Mouse (Mus musculus) lung, adult 2 months (tissue): ENCODE results near the gene Soga1. TPM values are rescaled to one million over a fixed set of nuclear protein-coding genes. Genes with fewer than 3 reads are reported as not detected.

Source experiments
- DNase-seq: peaks from one replicate; pipeline ENCODE4 v3.0.0; 2022
- H3K4me1 ChIP-seq: fragments of 200-500 bp; 2 replicates; pipeline ENCODE4 v1.6.1; 2011; ENCODE audit warnings: low read length; ENCODE audit not compliant: control insufficient read depth, insufficient read depth
- H3K4me3 ChIP-seq: fragments of 200-500 bp; replicated peaks from 2 replicates; pipeline ENCODE3; 2011; ENCODE audit warnings: low read depth, mild to moderate bottlenecking, control low read depth, low read length; ENCODE audit errors: extremely low read depth
- CTCF ChIP-seq: fragments of 200-500 bp; IDR thresholded peaks from 2 replicates; pipeline ENCODE4 v1.5.1; 2011; ENCODE audit warnings: mild to moderate bottlenecking, low read length, control low read depth; ENCODE audit not compliant: insufficient read depth
- POLR2A ChIP-seq: fragments of 200-500 bp; IDR thresholded peaks from 2 replicates; pipeline ENCODE4 v1.6.1; 2011; ENCODE audit warnings: low read depth, mild to moderate bottlenecking, control low read depth, low read length, borderline replicate concordance; ENCODE audit errors: extremely low read depth
- WGBS: fragments of 180-500 bp; shearing (Covaris S2); methylation state at CpG from one replicate; pipeline ENCODE4 v1.1.7; 2018; 5-methylcytosine and 5-hydroxymethylcytosine counted together
- polyA plus RNA-seq: library from polyadenylated mRNA; depleted of rRNA; stranded (reverse); fragments of >200 nt; gene quantifications from 2 replicates; pipeline ENCODE4 v1.2.3, GENCODE M21; 2012

Soga1 gene
- polyA plus RNA-seq, 1 experiment = 34.1 TPM

DNA sequence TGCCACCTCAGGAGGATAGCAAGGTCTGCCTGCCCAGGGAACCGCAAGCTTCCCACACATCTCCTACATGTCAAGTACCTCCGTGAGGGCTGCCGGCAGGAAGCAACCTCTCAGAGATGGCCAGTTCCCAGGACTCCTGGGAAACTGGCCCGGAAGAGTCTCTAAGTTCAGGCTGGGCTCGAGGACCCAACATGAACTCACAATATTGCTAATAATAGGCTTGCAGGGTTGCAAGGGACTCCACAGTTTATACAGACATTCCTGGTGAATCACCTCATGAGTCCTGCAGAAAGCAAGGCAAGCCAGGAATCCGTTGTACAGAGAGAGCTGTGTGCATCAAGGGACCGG lies 13.2 kb downstream of the Soga1 start:
- Histone ChIP-seq H3K4me1 (peaks cover 63% of the 10 kb centered on the region), H3K4me3 (no peak overlapping the region)
- no peak for TF ChIP-seq POLR2A
- TF ChIP-seq CTCF = no peak
- WGBS = 18% methylated on average over 7 of the region's 7 CpGs
- no peak for DNase-seq

DNA sequence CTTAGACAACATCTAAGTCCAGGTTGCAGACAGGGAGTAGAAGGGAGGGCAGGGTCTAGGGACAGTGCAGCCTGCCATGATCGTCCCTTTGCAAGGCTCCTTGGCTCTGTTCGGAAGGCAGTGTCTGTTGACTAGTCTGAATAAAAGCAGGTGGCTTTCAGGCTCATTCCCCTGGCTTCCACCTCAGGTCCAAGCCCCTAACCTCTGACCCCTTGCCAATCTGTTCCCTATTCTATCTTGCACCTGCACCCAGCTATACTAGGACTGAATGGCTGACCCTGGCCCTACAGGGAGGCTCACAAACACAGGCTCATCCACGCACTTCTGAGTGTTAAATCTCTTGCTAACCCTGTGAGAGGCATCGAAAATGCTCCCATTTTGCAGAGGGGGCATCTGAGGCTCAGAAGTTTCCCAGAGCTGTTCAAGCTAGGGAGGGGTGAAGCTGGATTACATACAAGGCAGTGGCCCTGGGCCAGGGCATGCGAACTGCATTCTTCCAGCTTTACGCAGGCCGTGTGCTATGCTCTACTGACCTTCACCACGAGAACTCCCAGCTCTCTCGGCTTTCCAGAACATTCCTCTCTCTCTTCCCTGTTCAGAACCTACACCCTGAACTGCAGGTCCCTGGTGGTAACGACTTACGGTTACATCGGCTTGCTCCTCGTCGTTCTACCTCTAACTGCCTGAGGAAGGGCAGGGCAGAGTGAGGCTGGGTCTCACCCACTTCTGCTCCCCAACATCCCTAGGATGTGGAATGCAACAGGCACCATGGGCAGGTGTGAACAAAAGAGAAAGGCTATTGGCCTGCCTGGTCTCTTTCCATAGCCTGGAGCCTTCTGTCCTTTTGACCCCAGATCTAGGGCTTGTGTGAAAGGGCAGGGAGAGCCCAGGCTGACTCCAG lies 13.8 kb downstream of the Soga1 start:
- WGBS = 45% methylated on average over 14 of the region's 14 CpGs
- peaks cover 57% of the 10 kb centered on the region for H3K4me1 ChIP-seq
- H3K4me3 ChIP-seq = no peak overlapping the region
- TF ChIP-seq CTCF = no peak
- no peak for TF ChIP-seq POLR2A
- no peak for DNase-seq

DNA sequence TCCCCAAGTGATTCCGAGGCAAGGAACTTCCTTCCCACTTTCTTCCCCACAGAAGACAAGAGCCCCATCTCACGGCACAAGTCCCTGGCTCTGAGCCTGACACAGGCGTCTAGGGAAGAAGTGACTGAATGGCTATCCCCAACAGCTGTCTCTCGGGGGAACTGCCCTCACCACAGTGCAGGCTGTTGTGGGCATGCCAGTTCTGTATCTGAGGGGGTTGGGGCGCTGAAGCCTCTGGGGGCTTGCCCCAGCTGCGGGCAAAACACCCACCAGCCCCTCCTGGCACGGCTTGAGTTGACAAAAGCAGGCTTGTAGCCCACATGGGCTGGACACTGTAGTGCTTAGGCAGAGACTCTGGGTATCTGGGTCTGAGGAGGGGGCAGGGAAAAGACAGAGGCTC lies 14.9 kb downstream of the Soga1 start:
- TF ChIP-seq CTCF (no peak), POLR2A (no peak)
- Histone ChIP-seq H3K4me3 (no peak overlapping the region), H3K4me1 (peaks cover 47% of the 10 kb centered on the region)
- DNase-seq = no peak
- WGBS = 28% methylated on average over 7 of the region's 7 CpGs

DNA sequence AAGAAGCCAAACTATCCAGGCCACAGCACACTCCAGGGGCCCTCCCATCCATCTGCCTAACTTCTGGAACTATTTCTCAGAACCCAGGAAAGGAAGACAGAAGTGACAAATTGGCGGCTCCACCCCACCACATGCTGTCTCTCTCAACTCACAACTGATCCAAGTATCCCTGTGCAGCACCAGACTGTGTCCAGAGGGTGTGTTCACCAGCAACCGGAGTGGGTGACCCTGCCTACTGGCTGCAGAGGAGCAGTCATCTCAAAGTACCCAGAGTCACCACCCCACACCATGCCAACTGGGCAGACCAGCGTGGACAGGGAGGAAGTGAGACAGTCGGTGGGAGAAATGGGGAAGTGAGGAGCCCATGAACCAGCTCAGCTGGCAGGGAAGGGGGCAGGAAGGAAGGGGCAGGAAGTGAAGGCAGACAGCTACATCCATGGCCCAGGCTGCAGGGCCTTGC lies 15.8 kb downstream of the Soga1 start:
- DNase-seq = no peak
- Histone ChIP-seq H3K4me1 (peaks cover 40% of the 10 kb centered on the region), H3K4me3 (no peak overlapping the region)
- 24% methylated on average over 4 of the region's 4 CpGs for WGBS
- TF ChIP-seq CTCF = no peak
- 0 out of 2 replicates have a peak, but pooled peaks have one; percentile 3 for TF ChIP-seq POLR2A

DNA sequence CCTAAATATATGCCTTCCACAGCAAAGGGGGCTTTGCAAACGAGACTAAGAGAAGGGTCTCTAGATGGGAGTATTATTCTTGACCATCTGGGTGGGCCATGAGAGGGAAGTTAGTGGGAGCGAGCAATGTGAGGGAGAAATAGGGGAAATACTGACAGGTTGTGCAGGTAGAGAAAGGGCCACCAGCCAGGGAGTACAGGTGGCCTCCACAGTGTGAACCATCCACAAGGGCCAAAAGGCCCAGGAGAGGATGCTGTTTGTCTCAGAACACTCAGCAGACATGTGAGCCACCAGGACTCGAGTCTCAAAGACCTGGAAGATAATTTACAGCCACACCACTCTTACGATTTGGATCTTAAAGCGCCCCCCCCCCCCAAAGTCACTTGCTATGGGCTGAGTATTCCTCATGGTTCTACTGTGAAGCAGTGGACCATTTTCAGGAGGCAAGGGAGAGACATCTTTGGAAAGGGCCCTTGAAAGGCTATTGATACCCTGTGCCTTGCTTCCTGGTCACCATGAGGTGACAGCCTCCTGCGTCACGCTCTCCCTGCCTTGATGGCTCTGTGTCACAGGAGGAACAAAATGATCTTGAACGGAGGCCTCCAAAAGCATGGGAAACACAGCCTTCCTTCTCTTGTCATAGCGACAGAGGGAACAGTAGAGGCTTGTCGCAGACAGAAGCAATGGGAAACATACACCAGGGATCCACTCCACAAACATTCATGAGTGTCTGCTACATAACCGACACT lies 18.3 kb downstream of the Soga1 start:
- 74% methylated on average over 11 of the region's 11 CpGs for WGBS
- Histone ChIP-seq H3K4me1 (peaks cover 31% of the 10 kb centered on the region), H3K4me3 (no peak overlapping the region)
- DNase-seq = no peak
- no peak for TF ChIP-seq POLR2A
- TF ChIP-seq CTCF = no peak

DNA sequence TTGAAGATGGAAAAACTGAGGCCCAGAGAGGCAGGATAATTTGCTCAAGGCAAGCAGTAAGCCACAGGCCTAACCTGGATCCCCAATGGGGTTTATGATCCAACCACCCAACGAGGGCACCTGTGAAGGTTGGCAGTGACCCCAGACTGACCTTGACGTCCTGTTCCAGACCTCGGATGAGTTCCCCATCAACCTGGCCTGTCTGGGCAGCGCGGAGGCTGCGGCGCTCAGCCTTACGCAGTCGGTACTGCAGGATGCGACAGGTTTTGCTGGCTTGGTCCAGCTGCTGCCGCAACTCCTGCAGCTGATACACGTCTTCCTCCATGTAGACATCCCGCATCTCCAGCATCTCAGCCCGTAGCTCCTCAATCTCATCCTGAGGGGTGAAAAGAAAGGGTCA lies 19.0 kb downstream of the Soga1 start:
- Histone ChIP-seq H3K4me1 (peaks cover 30% of the 10 kb centered on the region), H3K4me3 (no peak overlapping the region)
- DNase-seq = no peak
- TF ChIP-seq POLR2A (no peak), CTCF (no peak)
- 86% methylated on average over 14 of the region's 14 CpGs for WGBS

DNA sequence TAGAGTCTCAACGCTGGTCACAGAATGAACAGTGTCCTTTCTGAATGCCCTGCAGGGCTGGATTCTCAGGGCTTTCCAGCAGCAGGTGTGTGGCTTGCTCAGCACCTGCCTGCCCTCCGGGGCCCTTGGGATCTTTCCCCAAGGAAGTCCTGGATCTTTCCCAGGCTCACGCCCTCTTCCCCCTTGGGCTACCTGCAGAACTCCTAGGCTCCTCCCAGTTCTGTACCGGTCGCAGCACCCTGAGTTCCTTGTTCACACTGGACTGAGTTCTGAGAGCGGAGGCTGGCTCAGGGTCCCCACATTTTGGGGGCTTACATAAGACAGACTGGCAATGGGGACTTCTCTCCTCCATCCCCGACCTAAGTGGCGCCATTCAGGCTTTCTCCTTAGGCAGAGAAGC lies 19.9 kb downstream of the Soga1 start:
- WGBS = 67% methylated on average over 8 of the region's 8 CpGs
- peaks cover 30% of the 10 kb centered on the region for H3K4me1 ChIP-seq

DNA sequence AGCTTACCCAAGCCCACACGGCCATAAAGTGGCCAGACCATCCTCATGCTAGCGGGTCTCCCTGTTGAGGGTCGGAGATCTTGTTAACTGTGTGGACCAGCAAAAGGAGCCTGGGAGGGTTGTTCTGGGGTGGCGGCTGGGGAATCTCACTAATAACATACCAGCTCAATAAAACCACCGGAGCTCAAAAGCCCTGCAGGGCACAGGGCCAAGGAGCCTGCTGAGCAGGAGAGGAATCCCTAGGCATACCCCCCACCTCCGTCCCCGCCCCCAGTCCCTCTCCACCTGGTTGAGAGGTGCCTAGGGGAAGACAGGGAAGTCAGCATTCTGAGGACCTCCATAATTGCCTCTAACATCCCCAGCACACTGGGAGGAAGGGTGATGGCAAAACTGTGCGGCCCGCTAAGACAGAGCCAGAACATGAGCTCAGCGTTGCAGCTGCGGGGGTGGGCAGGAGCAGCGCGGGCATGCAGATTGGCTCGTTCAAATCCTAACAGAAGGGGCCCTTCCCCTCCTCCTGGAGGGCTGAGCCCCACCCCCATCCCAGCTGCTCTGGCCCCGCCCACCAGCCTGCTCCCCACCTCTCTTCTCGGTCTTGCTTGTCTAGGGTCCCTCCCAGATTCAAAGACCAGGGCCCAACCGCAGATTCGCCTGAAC lies 20.6 kb downstream of the Soga1 start:
- TF ChIP-seq POLR2A (no peak), CTCF (no peak)
- Histone ChIP-seq H3K4me1 (peaks cover 24% of the 10 kb centered on the region), H3K4me3 (no peak overlapping the region)
- WGBS = 31% methylated on average over 18 of the region's 18 CpGs
- no peak for DNase-seq

More for the DNA sequence above, 19.9 kb downstream of the Soga1 start:
- DNase-seq = no peak
- no peak for TF ChIP-seq CTCF
- no peak for TF ChIP-seq POLR2A
- H3K4me3 ChIP-seq = no peak overlapping the region

DNA sequence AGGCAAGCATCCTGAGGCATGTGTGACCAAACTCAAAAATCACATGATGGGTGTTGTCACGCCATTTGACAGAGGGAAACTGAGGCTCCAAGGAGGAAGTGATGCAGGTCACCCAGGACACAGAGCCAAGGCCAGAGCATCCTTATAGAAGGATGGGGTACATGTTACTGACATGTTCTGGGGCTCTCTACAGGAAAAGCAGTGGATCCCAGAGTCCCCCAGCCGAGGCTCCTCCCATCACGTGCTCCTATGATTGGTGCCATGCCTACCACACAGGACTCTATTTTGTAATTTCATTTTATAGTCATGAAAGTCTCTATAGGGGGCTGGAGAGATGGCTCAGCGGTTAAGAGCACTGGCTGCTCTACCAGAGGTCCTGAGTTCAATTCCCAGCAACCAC lies 21.3 kb downstream of the Soga1 start:
- peaks cover 17% of the 10 kb centered on the region for H3K4me1 ChIP-seq
- H3K4me3 ChIP-seq = no peak overlapping the region
- 87% methylated on average over 4 of the region's 4 CpGs for WGBS
- no peak for DNase-seq
- no peak for TF ChIP-seq POLR2A
- no peak for TF ChIP-seq CTCF
